Mouse (Mus musculus) embryonic facial prominence, embryonic 12.5 days (tissue): ENCODE measurements at regions not wholly inside any gene's neighbourhood (a gene's known extent, or its start where the extent isn't known, plus 50 kb on each side); places are given as distances from the start of the nearest gene placed in this dataset.

ENCODE experiments used
- ATAC-seq: fragments of 200-750 bp; cut with Nextera tagmentation; 2 replicates; pipeline ENCODE4 v1.8.0; 2017; ENCODE audit not compliant: insufficient number of reproducible peaks, insufficient read depth, low FRiP score, low TSS enrichment
- H3K27ac ChIP-seq: fragments of 300-500 bp; sonication (generic); 2 replicates; pipeline ENCODE4 v1.5.1; 2016; ENCODE audit warnings: mild to moderate bottlenecking
- H3K27me3 ChIP-seq: fragments of 300-500 bp; sonication (generic); 2 replicates; pipeline ENCODE4 v1.6.1; 2016; ENCODE audit warnings: mild to moderate bottlenecking, moderate library complexity
- H3K36me3 ChIP-seq: fragments of 300-500 bp; sonication (generic); 2 replicates; pipeline ENCODE4 v1.6.1; 2016; ENCODE audit warnings: mild to moderate bottlenecking
- H3K4me1 ChIP-seq: fragments of 300-500 bp; sonication (generic); 2 replicates; pipeline ENCODE4 v1.6.1; 2016
- H3K4me2 ChIP-seq: fragments of 300-500 bp; sonication (generic); replicated peaks from 2 replicates; pipeline ENCODE4 v1.6.1; 2016; ENCODE audit warnings: mild to moderate bottlenecking, moderate library complexity
- H3K4me3 ChIP-seq: fragments of 300-500 bp; sonication (generic); 2 replicates; pipeline ENCODE4 v1.5.1; 2016; ENCODE audit warnings: mild to moderate bottlenecking
- H3K9ac ChIP-seq: fragments of 300-500 bp; sonication (generic); 2 replicates; pipeline ENCODE4 v1.6.1; 2016; ENCODE audit warnings: mild to moderate bottlenecking, moderate library complexity
- H3K9me3 ChIP-seq: fragments of 300-500 bp; sonication (generic); 2 replicates; pipeline ENCODE4 v1.6.1; 2016; ENCODE audit warnings: mild to moderate bottlenecking, moderate library complexity
- WGBS: fragments of 180-500 bp; shearing (Covaris S2); methylation state at CpG from one replicate; pipeline ENCODE4 v1.1.7; 2016; 5-methylcytosine and 5-hydroxymethylcytosine counted together

- Histone ChIP-seq H3K4me3 (no peak overlapping the region), H3K36me3 (no peaks in the 10 kb centered on the region), H3K4me1 (no peaks in the 10 kb centered on the region), H3K4me2 (no peak overlapping the region), H3K9me3 (no peaks in the 10 kb centered on the region), H3K27ac (no peak overlapping the region), H3K9ac (no peak overlapping the region), H3K27me3 (no peaks in the 10 kb centered on the region)
- WGBS = 81% methylated on average over 4 of the region's 4 CpGs
- no peak for ATAC-seq
Observed at GRCm38 (mm10) chr9:23043006-23043405, 179.9 kb upstream of the Bmper start.

DNA sequence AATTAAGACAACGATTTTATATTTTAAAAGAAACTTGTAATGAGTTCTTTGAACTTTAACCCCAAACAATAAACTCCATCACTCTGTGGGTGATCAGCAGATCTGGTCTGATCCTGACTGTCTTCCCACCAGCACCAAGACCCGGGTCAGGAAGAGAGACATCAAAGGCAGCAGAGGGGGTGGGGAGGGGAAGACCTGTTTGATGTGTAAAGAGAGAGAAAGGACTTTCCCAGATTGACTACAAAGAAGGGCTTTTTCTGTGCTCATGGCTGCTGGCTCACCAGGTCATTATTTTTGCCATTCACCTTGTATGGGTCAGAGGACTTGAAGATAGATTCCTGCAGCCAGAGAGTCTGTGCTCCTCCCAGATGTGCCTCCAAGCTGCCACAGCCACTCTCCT lies 177.4 kb upstream of the Bmper start:
- Histone ChIP-seq H3K4me1 (no peaks in the 10 kb centered on the region), H3K4me3 (no peak overlapping the region), H3K27ac (no peak overlapping the region), H3K9ac (no peak overlapping the region), H3K36me3 (no peaks in the 10 kb centered on the region), H3K9me3 (no peaks in the 10 kb centered on the region), H3K27me3 (no peaks in the 10 kb centered on the region), H3K4me2 (no peak overlapping the region)
- 28% methylated on average over 2 of the region's 2 CpGs for WGBS
- ATAC-seq = no peak

- 0 out of 2 replicates have a peak, but pooled peaks have one; percentile 28 for ATAC-seq
- H3K9me3 ChIP-seq = no peaks in the 10 kb centered on the region; the same call in 1 of the 2 replicates
- H3K4me2 ChIP-seq = no peak overlapping the region
- 30% methylated on average over 2 of the region's 2 CpGs for WGBS
- no peak overlapping the region for H3K4me3 ChIP-seq
- H3K27ac ChIP-seq = peak overlapping the region; percentile 63
- no peaks in the 10 kb centered on the region for H3K36me3 ChIP-seq
- H3K4me1 ChIP-seq = peaks cover 3% of the 10 kb centered on the region; the same call in 1 of the 2 replicates
- H3K27me3 ChIP-seq = no peaks in the 10 kb centered on the region
- H3K9ac ChIP-seq = no peak overlapping the region
Observed at GRCm38 (mm10) chr9:23050751-23051150, 172.1 kb upstream of the Bmper start.

DNA sequence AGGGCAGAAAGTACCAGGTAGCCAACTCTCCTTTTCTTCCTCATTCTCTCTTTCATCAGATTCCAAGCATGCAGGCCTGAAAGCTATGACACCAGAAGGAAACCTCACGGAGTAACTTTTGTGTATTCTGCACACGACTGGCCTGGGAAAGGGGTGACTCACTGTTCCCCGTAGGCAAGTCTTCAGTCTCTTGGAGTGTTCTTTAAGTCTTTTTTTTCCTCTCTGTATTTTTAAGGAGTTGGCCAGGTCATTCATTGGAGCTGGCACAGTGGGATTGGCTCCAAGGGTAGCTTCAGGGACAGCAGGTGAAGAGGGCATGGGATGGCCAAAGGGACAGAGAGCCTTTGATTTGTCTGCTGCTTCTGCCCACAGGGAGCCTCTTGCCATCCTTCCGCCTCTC lies 163.3 kb upstream of the Bmper start:
- WGBS = 82% methylated on average over 4 of the region's 4 CpGs

DNA sequence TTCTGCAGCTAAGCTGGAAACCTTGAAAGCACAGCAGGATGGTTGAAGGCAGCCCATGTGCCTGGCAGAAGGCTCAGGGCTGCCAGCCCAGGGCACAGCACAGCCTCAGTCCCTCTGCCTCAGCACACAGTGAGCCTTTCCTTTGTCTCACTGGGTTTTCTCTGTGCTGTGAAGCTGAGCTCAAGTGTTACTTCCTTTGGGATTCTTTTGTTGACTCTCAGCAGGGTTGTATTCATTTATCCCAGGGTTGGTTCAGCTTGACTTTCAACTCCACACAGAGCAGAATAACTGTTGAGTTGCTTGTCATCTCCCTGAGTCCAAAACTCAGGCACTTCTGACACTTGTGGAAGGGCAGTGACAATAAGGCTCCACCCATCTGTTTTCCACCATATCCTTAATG lies 162.3 kb upstream of the Bmper start:
- H3K27ac ChIP-seq = peak overlapping the region; percentile 63; the same call in 1 of the 2 replicates
- H3K9ac ChIP-seq = no peak overlapping the region
- no peaks in the 10 kb centered on the region for H3K27me3 ChIP-seq
- H3K4me1 ChIP-seq = peaks cover 25% of the 10 kb centered on the region
- H3K9me3 ChIP-seq = no peaks in the 10 kb centered on the region; the same call in 1 of the 2 replicates
- no peak overlapping the region for H3K4me3 ChIP-seq
- no peaks in the 10 kb centered on the region for H3K36me3 ChIP-seq
- ATAC-seq = no peak
- H3K4me2 ChIP-seq = no peak overlapping the region

More for the DNA sequence above, 163.3 kb upstream of the Bmper start:
- Histone ChIP-seq H3K4me2 (no peak overlapping the region), H3K9ac (no peak overlapping the region), H3K36me3 (no peaks in the 10 kb centered on the region), H3K27me3 (no peaks in the 10 kb centered on the region), H3K9me3 (no peaks in the 10 kb centered on the region; the same call in 1 of the 2 replicates), H3K27ac (no peak overlapping the region), H3K4me1 (peaks cover 25% of the 10 kb centered on the region), H3K4me3 (no peak overlapping the region)
- ATAC-seq = no peak

- H3K27ac ChIP-seq = peak overlapping the region; percentile 70
- no peaks in the 10 kb centered on the region for H3K9me3 ChIP-seq
- peaks cover 25% of the 10 kb centered on the region for H3K4me1 ChIP-seq
- WGBS = 16% methylated on average over 4 of the region's 4 CpGs
- no peak overlapping the region for H3K4me2 ChIP-seq
- no peak overlapping the region for H3K9ac ChIP-seq
- ATAC-seq = no peak
- no peaks in the 10 kb centered on the region for H3K27me3 ChIP-seq
- no peaks in the 10 kb centered on the region for H3K36me3 ChIP-seq
- H3K4me3 ChIP-seq = no peak overlapping the region
Observed at GRCm38 (mm10) chr9:23061179-23061929, 161.5 kb upstream of the Bmper start.

DNA sequence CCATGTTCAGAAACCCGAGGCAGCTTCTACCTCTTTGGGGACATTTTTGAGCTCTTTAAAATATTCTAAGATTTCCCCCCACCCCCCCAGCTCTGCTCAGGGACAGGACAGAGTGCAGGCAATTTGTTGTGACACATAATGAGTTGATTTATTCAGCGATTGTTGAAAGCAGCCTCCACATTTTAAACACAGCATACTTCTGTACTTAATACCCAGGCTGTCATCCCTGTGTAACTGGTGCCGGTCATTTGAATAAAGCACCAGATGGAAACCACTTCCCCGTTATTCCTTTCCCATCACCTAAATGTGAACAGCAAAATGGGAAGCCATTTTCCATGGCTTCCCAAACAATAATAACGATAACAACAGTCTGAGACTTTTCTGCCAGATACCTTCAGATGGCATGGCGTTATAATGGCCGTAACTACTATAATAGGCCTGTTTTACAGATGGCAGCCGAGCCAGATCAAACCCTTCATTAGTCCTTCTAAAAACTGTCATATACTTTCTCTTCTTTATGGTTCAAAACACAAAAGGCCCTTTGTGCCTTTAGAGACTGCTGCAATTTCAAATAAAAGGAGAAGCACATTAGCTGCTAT lies 160.7 kb upstream of the Bmper start:
- WGBS = 31% methylated on average over 8 of the region's 8 CpGs
- peaks cover 25% of the 10 kb centered on the region for H3K4me1 ChIP-seq
- no peak overlapping the region for H3K4me2 ChIP-seq
- H3K9ac ChIP-seq = no peak overlapping the region
- H3K9me3 ChIP-seq = no peaks in the 10 kb centered on the region
- peak overlapping the region; percentile 24; the same call in 1 of the 2 replicates for H3K27ac ChIP-seq
- H3K4me3 ChIP-seq = no peak overlapping the region
- H3K27me3 ChIP-seq = no peaks in the 10 kb centered on the region
- no peak for ATAC-seq
- no peaks in the 10 kb centered on the region for H3K36me3 ChIP-seq

DNA sequence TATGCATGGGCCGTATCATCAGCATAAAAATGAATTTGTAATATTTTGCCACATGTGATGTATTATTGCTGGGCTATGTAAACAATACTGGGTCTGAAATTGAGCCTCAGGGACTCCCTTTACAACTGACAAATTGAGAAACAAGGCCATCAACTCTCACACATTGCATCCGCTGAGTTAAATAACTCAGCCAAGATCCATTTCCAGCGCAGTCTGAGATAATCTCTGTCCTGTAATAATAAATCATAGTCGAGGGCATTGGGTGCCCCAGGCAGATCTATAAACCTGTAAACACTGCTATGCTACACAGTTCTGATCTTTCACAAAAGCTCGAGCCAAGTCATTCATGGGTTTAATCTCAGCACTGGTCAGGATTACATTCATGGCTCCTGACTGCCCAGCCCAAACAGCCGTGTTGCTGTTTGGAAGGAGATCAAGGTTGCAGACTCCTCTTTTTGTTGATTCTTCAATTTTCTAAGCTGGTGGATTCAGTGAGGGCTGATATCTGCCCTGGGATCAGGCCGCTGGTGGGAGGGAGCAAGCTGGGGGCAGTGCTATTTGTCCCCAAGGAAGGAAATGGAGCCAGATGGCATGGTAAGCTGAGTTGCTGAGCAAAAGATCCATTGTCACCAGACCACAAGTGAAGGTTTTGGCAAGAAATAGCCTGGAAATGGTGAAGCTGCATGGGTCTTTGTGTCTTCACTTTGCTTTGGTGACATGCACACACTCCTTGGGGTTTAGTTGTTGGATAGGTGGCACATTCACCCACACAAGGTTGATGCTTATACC lies 160.0 kb upstream of the Bmper start:
- no peaks in the 10 kb centered on the region for H3K36me3 ChIP-seq
- no peaks in the 10 kb centered on the region for H3K9me3 ChIP-seq
- H3K4me2 ChIP-seq = no peak overlapping the region
- H3K4me1 ChIP-seq = peaks cover 29% of the 10 kb centered on the region
- H3K27me3 ChIP-seq = no peaks in the 10 kb centered on the region
- H3K27ac ChIP-seq = peak overlapping the region; percentile 24; the same call in 1 of the 2 replicates
- H3K9ac ChIP-seq = no peak overlapping the region
- H3K4me3 ChIP-seq = no peak overlapping the region
- ATAC-seq = no peak
- WGBS = 30% methylated on average over 7 of the region's 7 CpGs

GRCm38 (mm10) chr9:23064001-23064400 lies 158.9 kb upstream of the Bmper start:
- no peak overlapping the region for H3K9ac ChIP-seq
- peaks cover 29% of the 10 kb centered on the region for H3K4me1 ChIP-seq
- ATAC-seq = no peak
- no peak overlapping the region for H3K4me2 ChIP-seq
- H3K4me3 ChIP-seq = no peak overlapping the region
- no peak overlapping the region for H3K27ac ChIP-seq
- no peaks in the 10 kb centered on the region for H3K27me3 ChIP-seq
- 90% methylated on average over 2 of the region's 2 CpGs for WGBS
- no peaks in the 10 kb centered on the region for H3K36me3 ChIP-seq
- H3K9me3 ChIP-seq = no peaks in the 10 kb centered on the region

DNA sequence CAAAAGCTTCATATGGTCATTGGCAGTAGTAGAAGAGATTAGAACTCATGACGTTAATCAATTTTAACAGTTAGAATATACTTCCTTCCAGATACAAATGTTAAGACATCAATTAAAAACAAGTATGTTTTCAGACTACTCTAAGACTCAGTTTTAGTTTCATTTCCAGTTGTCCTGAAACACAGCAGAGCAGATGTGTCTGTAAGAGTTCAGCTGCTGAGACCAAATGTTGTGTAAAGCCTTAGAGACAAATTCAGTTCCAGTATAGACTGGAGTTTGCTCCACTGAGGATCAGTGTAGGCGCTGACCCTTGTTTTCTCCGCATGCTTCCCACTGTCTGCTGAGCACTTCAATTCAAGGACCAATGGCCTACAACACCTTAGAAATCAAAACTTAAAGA lies 158.1 kb upstream of the Bmper start:
- no peak for ATAC-seq
- no peaks in the 10 kb centered on the region for H3K9me3 ChIP-seq
- H3K4me1 ChIP-seq = peaks cover 29% of the 10 kb centered on the region
- WGBS = 89% methylated on average over 3 of the region's 3 CpGs
- no peak overlapping the region for H3K9ac ChIP-seq
- H3K27ac ChIP-seq = no peak overlapping the region
- H3K4me3 ChIP-seq = no peak overlapping the region
- no peaks in the 10 kb centered on the region for H3K36me3 ChIP-seq
- no peaks in the 10 kb centered on the region for H3K27me3 ChIP-seq
- no peak overlapping the region for H3K4me2 ChIP-seq

DNA sequence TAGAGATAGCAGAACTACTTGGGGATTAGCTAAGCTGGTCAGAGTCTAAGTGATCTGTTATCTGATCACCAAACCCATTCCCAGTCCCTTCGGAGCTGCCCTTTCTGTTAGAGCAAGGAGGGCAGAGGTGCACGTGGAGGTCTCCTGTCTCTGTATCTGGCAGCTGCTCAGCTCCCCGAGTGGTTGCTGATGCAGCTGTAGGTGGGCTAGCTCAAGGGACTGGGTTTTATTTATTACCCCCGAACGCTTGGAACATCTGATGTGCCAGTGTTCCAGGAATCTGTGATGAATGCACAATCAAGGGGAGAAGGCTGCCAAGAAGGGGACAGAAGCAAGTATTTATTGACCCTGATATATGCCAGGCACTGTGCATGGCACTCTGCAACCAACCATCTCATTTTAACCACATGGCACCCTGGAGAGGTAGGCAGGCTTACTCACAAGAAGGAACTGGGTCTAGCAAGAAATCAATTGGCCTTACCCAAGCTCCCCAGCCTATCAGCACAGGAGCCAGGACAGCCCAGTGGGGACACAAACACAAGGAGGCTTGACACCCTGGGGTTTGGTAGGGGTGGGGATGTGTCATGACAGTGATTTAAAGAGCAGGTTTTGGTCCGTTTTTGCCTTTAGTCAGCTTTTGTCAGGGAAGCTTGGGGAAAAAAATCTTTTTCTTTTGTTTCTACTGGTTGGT lies 154.6 kb upstream of the Bmper start:
- Histone ChIP-seq H3K4me2 (no peak overlapping the region), H3K27ac (no peak overlapping the region), H3K4me1 (peaks cover 4% of the 10 kb centered on the region; the same call in 1 of the 2 replicates), H3K27me3 (no peaks in the 10 kb centered on the region), H3K9ac (no peak overlapping the region), H3K36me3 (no peaks in the 10 kb centered on the region), H3K9me3 (no peaks in the 10 kb centered on the region), H3K4me3 (no peak overlapping the region)
- no peak for ATAC-seq
- WGBS = 68% methylated on average over 6 of the region's 6 CpGs
